ENCODE assay signal across 22 mouse cellular contexts in genomic region chr2:92933379-92933778, GRCm38 (mm10). TPM values are rescaled to one million over a fixed set of nuclear protein-coding genes. Genes with fewer than 3 reads are reported as not detected.
A peak's percentile ranks its signal among the peaks of the same experiment; 100 is the strongest.
DNase-seq lines count a peak whose midpoint lies in the region; ATAC-seq and TF ChIP-seq lines count a peak whose summit lies in the region.
"Had no signal": no experiment of that assay in that cellular context is flagged by ENCODE, and none has a peak within 500 bp of the region (broad histone marks: within the 10 kb centered on the region; RNA-seq: fewer than 3 reads in every experiment).

No protein-coding gene starts in this region.

- no peaks in the 10 kb centered on the region for H3K9me3 ChIP-seq in forebrain, embryonic 14.5 days (replicated peaks; ENCODE audit: control insufficient read depth, low read length)
- H3K9me3 ChIP-seq: embryonic facial prominence, embryonic 10.5 days; embryonic facial prominence, embryonic 12.5 days; forebrain, embryonic 13.5 days; G1E had no signal

- no peak for DNase-seq in cerebellum, adult 2 months
- no peak for DNase-seq in cerebellum, postnatal 25 days
- no peak for DNase-seq in layer of hippocampus, adult 2 months (ENCODE audit: low spot score in 2 of 2)
- DNase-seq in layer of hippocampus, postnatal 10 days (ENCODE audit: low spot score in 2 of 2) = no peak
- peak; percentile 56 for DNase-seq in brain, adult 2 months (ENCODE audit: low read depth, low spot score)
- DNase-seq in forebrain, embryonic 14.5 days (ENCODE audit: low spot score) = no peak
- DNase-seq: adrenal gland, adult 8-10 months; adrenal gland, postnatal 25 days; B cell, adult 2 months; cerebellum, adult 11-12 months; cerebellum, adult 8-10 months; cerebellum, adult 9-11 months; cerebellum, postnatal 14 days had no signal

- no peak for TF ChIP-seq CTCF in cerebellum, adult 2 months (IDR thresholded peaks at IDR 0.05; ENCODE audit: borderline replicate concordance, insufficient read depth, low read depth, low read length)
- no peak for TF ChIP-seq CTCF in layer of hippocampus, adult 2 months (conservative IDR thresholded peaks at IDR 0.05)

- peak overlapping the region; percentile 53; the same call in 1 of the 2 replicates for H3K27ac ChIP-seq in cerebellum, adult 2 months (ENCODE audit: insufficient read depth, low read length)
- peak overlapping the region; percentile 82 for H3K27ac ChIP-seq in layer of hippocampus, adult 2 months
- no peak overlapping the region for H3K27ac ChIP-seq in forebrain, embryonic 14.5 days (ENCODE audit: low read depth, low read length)
- H3K27ac ChIP-seq: embryonic facial prominence, embryonic 10.5 days; embryonic facial prominence, embryonic 12.5 days; forebrain, embryonic 13.5 days had no signal

- ATAC-seq in forebrain, embryonic 14.5 days = no peak
- ATAC-seq: activated CD4-positive, CD25-positive, alpha-beta regulatory T cell, adult 4 months; CD4-positive, CD25-positive, alpha-beta regulatory T cell, adult 4 months; forebrain, embryonic 13.5 days; forebrain, embryonic 16.5 days; Patski had no signal

- no peak overlapping the region for H3K4me3 ChIP-seq in cerebellum, adult 2 months (replicated peaks; ENCODE audit: insufficient read depth, low read depth, low read length)
- no peak overlapping the region for H3K4me3 ChIP-seq in layer of hippocampus, adult 2 months
- H3K4me3 ChIP-seq in forebrain, embryonic 14.5 days (ENCODE audit: low read depth, low read length) = no peak overlapping the region
- H3K4me3 ChIP-seq: embryonic facial prominence, embryonic 10.5 days; embryonic facial prominence, embryonic 12.5 days; forebrain, embryonic 13.5 days had no signal

- 87% methylated on average over 6 of the region's 6 CpGs for WGBS in cerebellum, adult 2 months
- WGBS in forebrain, embryonic 14.5 days = 81% methylated on average over 6 of the region's 6 CpGs

- H3K27me3 ChIP-seq in cerebellum, adult 2 months (ENCODE audit: control insufficient read depth, insufficient read depth, low read length) = no peaks in the 10 kb centered on the region
- H3K27me3 ChIP-seq in forebrain, embryonic 14.5 days (replicated peaks; ENCODE audit: control insufficient read depth, insufficient read depth, low read length) = no peaks in the 10 kb centered on the region
- H3K27me3 ChIP-seq: embryonic facial prominence, embryonic 12.5 days; forebrain, embryonic 13.5 days; Patski had no signal

- H3K9ac ChIP-seq in forebrain, embryonic 14.5 days (ENCODE audit: low read length) = no peak overlapping the region
- H3K9ac ChIP-seq: embryonic facial prominence, embryonic 12.5 days; forebrain, embryonic 13.5 days had no signal

- H3K36me3 ChIP-seq in forebrain, embryonic 14.5 days (ENCODE audit: control insufficient read depth, insufficient read depth, low read length) = no peaks in the 10 kb centered on the region
- H3K36me3 ChIP-seq: embryonic facial prominence, embryonic 10.5 days; embryonic facial prominence, embryonic 12.5 days; G1E had no signal

- no peak overlapping the region for H3K4me2 ChIP-seq in forebrain, embryonic 14.5 days (ENCODE audit: low read length)
- H3K4me2 ChIP-seq: embryonic facial prominence, embryonic 12.5 days; forebrain, embryonic 13.5 days had no signal

- TF ChIP-seq POLR2A in cerebellum, adult 2 months (IDR thresholded peaks at IDR 0.05; ENCODE audit: borderline replicate concordance, insufficient read depth, low read length) = no peak

- H3K4me1 ChIP-seq in cerebellum, adult 2 months (ENCODE audit: control insufficient read depth, insufficient read depth, low read length) = peaks cover 40% of the 10 kb centered on the region
- H3K4me1 ChIP-seq in forebrain, embryonic 14.5 days (ENCODE audit: control insufficient read depth, insufficient read depth, low read length) = peaks cover 14% of the 10 kb centered on the region

RNA-seq across cellular contexts. Expression of gene Syt13, which starts 18.5 kb away (rescaled TPM):
- polyA plus RNA-seq in cerebellum, adult 2 months (2012; rRNA removed) = 110 and 115 TPM in 2 replicates
- 100 to 1,000 TPM; 153 to 163 TPM for total RNA-seq in layer of hippocampus, adult 2 months (2021)
- total RNA-seq in layer of hippocampus, postnatal 10 days (2021) = 10 to 100 TPM; 88.5 to 89.7 TPM
- polyA plus RNA-seq in forebrain, embryonic 14.5 days (2014; fragmentation: Nextera tagmentation; extraction: Ambion mirVana) = 35.4 and 36.8 TPM in 2 replicates
- total RNA-seq: CH12.LX had no signal
- polyA plus RNA-seq: activated CD4-positive, CD25-positive, alpha-beta regulatory T cell, adult 4 months; CD4-positive, CD25-positive, alpha-beta regulatory T cell, adult 4 months; G1E had no signal
